Mouse (Mus musculus) ES-E14 (cell line): ENCODE results near the gene Psors1c2.

Experiments
- CHD2 ChIP-seq: IDR thresholded peaks from 2 replicates; pipeline ENCODE4 v1.6.1; 2014; ENCODE audit warnings: mild to moderate bottlenecking, low read depth, low read length, inconsistent platforms
- ZNF384 ChIP-seq: IDR thresholded peaks from 2 replicates; pipeline ENCODE4 v1.6.1; 2012; ENCODE audit warnings: low read depth, low read length, inconsistent platforms

DNA sequence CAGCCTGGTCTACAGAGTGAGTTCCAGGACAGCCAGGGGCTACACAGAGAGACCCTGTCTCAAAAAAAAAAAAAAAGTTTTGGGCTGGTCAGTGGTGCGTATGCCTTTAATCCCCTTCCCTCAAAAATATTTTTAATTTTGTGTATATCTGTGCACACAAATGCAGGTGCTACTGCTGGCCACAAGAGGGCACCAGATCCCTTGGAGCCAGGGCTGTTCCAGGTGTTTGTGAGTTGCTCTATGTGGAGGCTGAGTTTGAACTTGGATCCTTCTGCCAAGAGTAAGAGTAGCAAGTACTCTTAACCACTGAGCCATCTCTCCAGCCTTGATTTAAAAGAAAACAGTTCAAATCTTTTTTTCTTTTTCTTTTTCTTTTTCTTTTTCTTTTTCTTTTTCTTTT, 49.9 kb downstream of the Psors1c2 start:
- TF ChIP-seq ZNF384 (no peak), CHD2 (no peak)
